Mouse (Mus musculus) megakaryocyte progenitor cell, adult 5-6 weeks (primary cell): ENCODE results near the gene Sipa1. TPM values are rescaled to one million over a fixed set of nuclear protein-coding genes. Genes with fewer than 3 reads are reported as not detected.

Experiments
- ATAC-seq: replicated peaks from 2 replicates; pipeline ENCODE4 v1.8.0; 2016; ENCODE audit warnings: mild to moderate bottlenecking, moderate TSS enrichment, inconsistent platforms; ENCODE audit not compliant: poor library complexity
- total RNA-seq, 2 experiments: library from RNA; stranded (forward) in 1 of 2; stranded (reverse) in 1 of 2; fragments of 157-497, 149-512 nt in 1 of 2; fragments of 200-1000 nt in 1 of 2; gene quantifications; 2 replicates each; pipeline versions ENCODE4 v1.2.3 to v1.2.4; 2015 to 2017

Sipa1 gene
- total RNA-seq, 2 experiments from 2014 or later, result 16.4 to 24.0 TPM

DNA sequence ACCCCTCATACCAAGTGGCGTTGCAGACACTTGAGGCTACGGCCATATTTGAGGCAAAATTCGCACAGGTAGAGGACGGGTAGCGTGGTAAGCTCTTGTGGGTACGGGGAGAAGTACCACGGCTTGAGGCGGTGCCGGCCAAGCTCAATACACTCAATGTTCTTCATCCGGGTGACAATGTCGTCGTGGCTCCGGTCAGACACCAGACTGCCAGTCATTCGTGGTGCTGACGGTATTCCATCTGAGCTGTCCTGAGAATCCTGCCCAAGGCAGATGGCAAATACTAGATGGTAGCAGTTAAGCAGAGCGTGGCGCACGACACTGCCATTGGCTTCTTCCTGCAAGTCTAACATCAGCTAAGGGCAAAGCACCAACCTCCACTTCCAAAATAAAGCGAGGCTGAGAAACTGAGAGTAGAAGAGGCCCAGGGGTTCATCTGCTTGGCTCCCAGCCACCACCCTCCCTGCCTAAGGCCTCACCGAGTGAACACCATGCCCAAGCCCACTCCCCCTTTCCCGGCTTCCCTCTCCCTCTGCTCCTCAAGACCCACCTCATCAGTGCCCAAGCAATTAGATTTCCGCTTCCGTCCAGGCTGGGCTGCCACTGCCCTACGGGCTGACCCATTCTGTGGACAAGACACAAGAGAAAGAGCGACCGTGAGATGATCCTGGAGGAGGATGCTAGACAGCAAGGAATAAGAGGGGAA, 55.6 kb downstream of the Sipa1 start:
- ATAC-seq, result no peak

DNA sequence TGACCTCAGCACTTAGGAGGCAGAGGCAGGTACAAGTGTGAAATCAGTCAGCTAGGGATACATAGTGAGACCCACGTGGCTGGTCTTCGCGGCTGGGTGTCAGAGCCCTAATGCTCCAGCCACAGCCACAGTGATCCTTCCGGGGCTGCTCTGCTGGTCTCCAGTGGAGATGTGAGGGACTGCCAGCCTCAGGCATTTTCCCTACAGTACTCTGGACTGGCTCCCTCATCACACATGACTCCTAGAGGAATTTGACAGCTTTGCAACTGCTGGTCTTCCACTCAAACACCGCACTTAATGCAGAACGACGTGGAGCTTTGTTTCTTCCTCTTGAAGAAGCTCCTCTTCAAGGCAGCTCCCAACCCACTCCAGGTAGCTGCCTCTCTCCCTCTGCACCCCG, 57.3 kb downstream of the Sipa1 start:
- no peak for ATAC-seq

DNA sequence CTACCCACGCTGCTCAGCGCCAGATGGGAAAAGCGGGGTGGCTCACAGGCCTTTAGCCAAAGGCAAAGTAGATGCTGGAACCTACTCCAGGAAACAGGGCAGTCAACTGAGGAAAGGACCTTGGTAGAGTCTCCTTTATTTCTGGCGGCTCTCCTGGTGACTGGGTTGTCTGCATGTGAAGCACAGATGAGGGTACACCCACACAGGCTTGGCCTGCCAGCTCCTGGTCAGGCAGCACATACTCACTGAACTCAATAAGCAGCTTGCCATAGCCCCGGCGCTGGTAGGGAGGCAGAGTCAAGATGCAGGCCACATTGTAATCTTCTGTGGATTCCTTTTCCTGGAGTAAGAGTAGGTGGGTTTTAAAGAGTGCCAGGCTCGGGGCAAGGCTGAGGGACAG, 58.4 kb downstream of the Sipa1 start:
- ATAC-seq, result no peak

DNA sequence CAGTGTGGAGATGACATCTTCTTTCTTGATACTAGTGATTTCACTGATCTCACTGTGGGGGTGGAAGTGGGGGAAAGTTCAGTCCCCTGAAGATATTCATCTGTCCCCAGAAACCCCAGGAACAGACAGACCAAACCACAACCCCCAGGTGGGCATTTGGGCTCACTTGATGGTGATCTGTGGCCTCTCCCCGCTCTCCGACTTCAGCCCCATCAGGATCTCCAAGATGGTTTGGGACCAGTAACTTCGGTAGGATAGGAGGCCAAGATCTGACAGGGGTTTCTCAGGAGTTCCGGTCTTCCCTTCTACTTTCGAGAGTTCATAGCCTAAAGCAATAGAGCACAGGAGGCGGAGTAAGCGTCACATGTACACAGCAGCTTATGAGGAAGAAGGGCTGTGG, 59.8 kb downstream of the Sipa1 start:
- no peak for ATAC-seq

DNA sequence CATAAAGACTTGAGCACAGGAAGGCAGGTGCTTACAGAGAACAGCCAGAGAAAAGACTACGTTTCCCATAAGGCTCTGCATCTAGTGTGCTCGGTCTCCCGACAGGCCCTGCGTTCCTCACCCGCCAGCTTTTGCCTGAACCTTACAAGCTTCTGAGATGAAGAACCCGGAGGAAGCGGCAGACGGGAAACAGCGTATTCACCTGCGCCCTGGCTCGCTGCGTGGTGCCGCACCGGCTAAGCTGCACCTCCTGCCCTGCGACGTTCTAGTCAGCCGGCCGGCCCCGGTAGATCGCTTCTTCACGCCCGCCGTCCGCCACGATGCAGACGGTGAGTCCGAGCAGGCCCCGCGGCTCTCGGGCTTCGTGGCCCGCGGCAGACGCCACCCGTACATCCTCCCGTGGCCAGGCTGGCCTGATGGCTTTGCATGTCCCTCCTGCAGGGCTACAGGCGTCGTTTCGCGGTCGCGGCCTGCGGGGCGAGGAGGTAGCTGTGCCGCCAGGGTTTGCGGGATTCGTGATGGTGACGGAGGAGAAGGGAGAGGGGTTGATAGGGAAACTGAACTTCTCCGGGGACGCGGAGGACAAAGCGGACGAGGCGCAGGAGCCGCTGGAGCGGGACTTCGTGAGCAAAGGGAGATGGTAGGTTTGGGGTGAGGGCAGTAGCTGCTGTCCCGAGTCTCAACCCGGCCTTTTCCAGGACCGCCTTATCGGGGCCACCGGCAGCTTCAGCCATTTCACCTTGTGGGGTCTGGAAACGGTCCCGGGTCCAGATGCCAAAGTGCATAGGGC, 61.6 kb downstream of the Sipa1 start, which contains the start of gene Rnaseh2c:
Gene Rnaseh2c (plus strand): TSS at position 122 of the 790 bp plus-strand sequence.
- peak; percentile 86 for ATAC-seq

Other genes with a start within 250 kb of the Sipa1 start
- 120 and 142 TPM in 2 replicates for gene Drap1, start 238.7 kb downstream of the Sipa1 start, total RNA-seq (2015)
- 105 and 109 TPM in 2 replicates for gene Drap1, start 238.7 kb downstream of the Sipa1 start, total RNA-seq (2017)
- gene AI837181, start 238.6 kb downstream of the Sipa1 start, total RNA-seq (2015), result 18.4 and 18.6 TPM in 2 replicates
- gene AI837181, start 238.6 kb downstream of the Sipa1 start, total RNA-seq (2017), result 8.6 and 11.9 TPM in 2 replicates
- 0.47 and 0.98 TPM in 2 replicates for gene Fosl1, start 216.2 kb downstream of the Sipa1 start, total RNA-seq (2015)
- gene Fosl1, start 216.2 kb downstream of the Sipa1 start, total RNA-seq (2017), result 1.2 TPM in 1 of 2 replicates, not detected in the other
- 0.99 and 1.2 TPM in 2 replicates for gene Ccdc85b, start 205.8 kb downstream of the Sipa1 start, total RNA-seq (2015)
- 2.5 and 3.0 TPM in 2 replicates for gene Ccdc85b, start 205.8 kb downstream of the Sipa1 start, total RNA-seq (2017)
- 50.2 and 73.5 TPM in 2 replicates for gene Fibp, start 203.1 kb downstream of the Sipa1 start, total RNA-seq (2015)
- gene Fibp, start 203.1 kb downstream of the Sipa1 start, total RNA-seq (2017), result 107 and 197 TPM in 2 replicates
- 0.47 and 0.83 TPM in 2 replicates for gene Ctsw, start 195.2 kb downstream of the Sipa1 start, total RNA-seq (2015)
- 0.44 and 0.79 TPM in 2 replicates for gene Ctsw, start 195.2 kb downstream of the Sipa1 start, total RNA-seq (2017)
- 0.54 TPM in 1 of 2 replicates, not detected in the other for gene Efemp2, start 189.8 kb downstream of the Sipa1 start, total RNA-seq (2015)
- gene Efemp2, start 189.8 kb downstream of the Sipa1 start, total RNA-seq (2017), result not detected in 2 replicates
- gene Mus81, start 175.3 kb downstream of the Sipa1 start, total RNA-seq (2015), result 20.4 and 28.8 TPM in 2 replicates
- 10.3 and 11.6 TPM in 2 replicates for gene Mus81, start 175.3 kb downstream of the Sipa1 start, total RNA-seq (2017)
- 1,737 and 1,793 TPM in 2 replicates for gene Cfl1, start 173.3 kb downstream of the Sipa1 start, total RNA-seq (2015)
- 1,233 and 1,355 TPM in 2 replicates for gene Cfl1, start 173.3 kb downstream of the Sipa1 start, total RNA-seq (2017)
- 0.66 and 1.7 TPM in 2 replicates for gene 1700020D05Rik, start 159.9 kb downstream of the Sipa1 start, total RNA-seq (2015)
- gene 1700020D05Rik, start 159.9 kb downstream of the Sipa1 start, total RNA-seq (2017), result 1.5 TPM in 1 of 2 replicates, not detected in the other
- 0.73 and 2.8 TPM in 2 replicates for gene Snx32, start 153.2 kb downstream of the Sipa1 start, total RNA-seq (2015)
- 1.7 and 1.9 TPM in 2 replicates for gene Snx32, start 153.2 kb downstream of the Sipa1 start, total RNA-seq (2017)
- gene Ovol1, start 103.1 kb downstream of the Sipa1 start, total RNA-seq (2015), result not detected in 2 replicates
- gene Ovol1, start 103.1 kb downstream of the Sipa1 start, total RNA-seq (2017), result not detected in 2 replicates
- gene Ap5b1, start 95.7 kb downstream of the Sipa1 start, total RNA-seq (2015), result 8.9 and 10.5 TPM in 2 replicates
- gene Ap5b1, start 95.7 kb downstream of the Sipa1 start, total RNA-seq (2017), result 7.4 and 9.6 TPM in 2 replicates
- gene Rnaseh2c, start 61.8 kb downstream of the Sipa1 start, total RNA-seq (2015), result 80.3 and 150 TPM in 2 replicates
- 83.2 and 112 TPM in 2 replicates for gene Rnaseh2c, start 61.8 kb downstream of the Sipa1 start, total RNA-seq (2017)
- 35.1 and 40.2 TPM in 2 replicates for gene Kat5, start 53.5 kb downstream of the Sipa1 start, total RNA-seq (2015)
- gene Kat5, start 53.5 kb downstream of the Sipa1 start, total RNA-seq (2017), result 51.8 and 60.1 TPM in 2 replicates
- 37.2 and 40.0 TPM in 2 replicates for gene Rela, start 26.2 kb downstream of the Sipa1 start, total RNA-seq (2015)
- gene Rela, start 26.2 kb downstream of the Sipa1 start, total RNA-seq (2017), result 36.4 and 43.2 TPM in 2 replicates
- 13.0 and 16.1 TPM in 2 replicates for gene Map3k11, start 25.0 kb upstream of the Sipa1 start, total RNA-seq (2015)
- gene Map3k11, start 25.0 kb upstream of the Sipa1 start, total RNA-seq (2017), result 19.2 and 22.9 TPM in 2 replicates
- 21.6 and 24.5 TPM in 2 replicates for gene Pcnx3, start 25.2 kb upstream of the Sipa1 start, total RNA-seq (2015)
- 15.6 and 15.7 TPM in 2 replicates for gene Pcnx3, start 25.2 kb upstream of the Sipa1 start, total RNA-seq (2017)
- not detected in 2 replicates for gene Kcnk7, start 40.7 kb upstream of the Sipa1 start, total RNA-seq (2015)
- 0.14 TPM in 1 of 2 replicates, not detected in the other for gene Kcnk7, start 40.7 kb upstream of the Sipa1 start, total RNA-seq (2017)
- gene Ehbp1l1, start 62.6 kb upstream of the Sipa1 start, total RNA-seq (2015), result 7.9 and 8.1 TPM in 2 replicates
- gene Ehbp1l1, start 62.6 kb upstream of the Sipa1 start, total RNA-seq (2017), result 27.2 and 30.3 TPM in 2 replicates
- 40.5 and 42.3 TPM in 2 replicates for gene Fam89b, start 65.9 kb upstream of the Sipa1 start, total RNA-seq (2015)
- gene Fam89b, start 65.9 kb upstream of the Sipa1 start, total RNA-seq (2017), result 20.3 and 22.9 TPM in 2 replicates
- 6.1 and 7.6 TPM in 2 replicates for gene Ltbp3, start 77.2 kb upstream of the Sipa1 start, total RNA-seq (2015)
- gene Ltbp3, start 77.2 kb upstream of the Sipa1 start, total RNA-seq (2017), result 2.7 and 5.6 TPM in 2 replicates
- 15.7 and 19.9 TPM in 2 replicates for gene Scyl1, start 107.7 kb upstream of the Sipa1 start, total RNA-seq (2015)
- 23.9 and 28.2 TPM in 2 replicates for gene Scyl1, start 107.7 kb upstream of the Sipa1 start, total RNA-seq (2017)
- 15.7 and 16.3 TPM in 2 replicates for gene Frmd8, start 211.6 kb upstream of the Sipa1 start, total RNA-seq (2015)
- gene Frmd8, start 211.6 kb upstream of the Sipa1 start, total RNA-seq (2017), result 16.2 and 17.7 TPM in 2 replicates
- gene Slc25a45, start 214.1 kb upstream of the Sipa1 start, total RNA-seq (2015), result 28.7 and 30.5 TPM in 2 replicates
- gene Slc25a45, start 214.1 kb upstream of the Sipa1 start, total RNA-seq (2017), result 30.2 and 39.5 TPM in 2 replicates
- 0.32 and 0.81 TPM in 2 replicates for gene Tigd3, start 230.4 kb upstream of the Sipa1 start, total RNA-seq (2015)
- gene Tigd3, start 230.4 kb upstream of the Sipa1 start, total RNA-seq (2017), result 1.5 and 2.8 TPM in 2 replicates
- gene Dpf2, start 249.3 kb upstream of the Sipa1 start, total RNA-seq (2015), result 47.6 and 50.3 TPM in 2 replicates
- 65.1 and 83.0 TPM in 2 replicates for gene Dpf2, start 249.3 kb upstream of the Sipa1 start, total RNA-seq (2017)